Mouse (Mus musculus) ovary, postnatal 14 days (tissue): ENCODE measurements around the gene Zfp160.
A peak's percentile ranks its signal among the peaks of the same experiment; 100 is the strongest.
"Not testable (repeated sequence)": the region's sequence is repeated elsewhere in the genome, so short reads cannot be mapped to it uniquely, and the experiment has no call there.

ENCODE experiments used
- DNase-seq: peaks from one replicate; pipeline ENCODE4 v3.0.0; 2022; ENCODE audit warnings: low spot score

Zfp160 gene

GRCm38 (mm10) chr17:21008382-21009331, at the start of gene Zfp160:
Zfp160 (plus strand) TSS chr17:21008903.
- DNase-seq = peak; percentile 73

GRCm38 (mm10) chr17:20960386-20960785, 48.3 kb upstream of the Zfp160 start:
- DNase-seq = no peak

GRCm38 (mm10) chr17:20965421-20965820, 43.3 kb upstream of the Zfp160 start:
- DNase-seq = no peak

GRCm38 (mm10) chr17:20966681-20967080, 42.0 kb upstream of the Zfp160 start:
- DNase-seq = no peak

- no peak for DNase-seq
Observed at GRCm38 (mm10) chr17:20993716-20994115, 15.0 kb upstream of the Zfp160 start.

GRCm38 (mm10) chr17:20996364-20996763, 12.3 kb upstream of the Zfp160 start, which contains the start of gene Vmn1r233:
Vmn1r233 (minus strand) TSS chr17:20996464.
- no peak for DNase-seq

- DNase-seq = no peak
Observed at GRCm38 (mm10) chr17:21009726-21010125, 1.0 kb downstream of the Zfp160 start.

- DNase-seq = no peak
Observed at GRCm38 (mm10) chr17:21018410-21019080, 9.8 kb downstream of the Zfp160 start.

GRCm38 (mm10) chr17:21048020-21048419, 39.3 kb downstream of the Zfp160 start:
- not testable (repeated sequence) for DNase-seq

GRCm38 (mm10) chr17:21050901-21051300, 42.2 kb downstream of the Zfp160 start:
- DNase-seq = no peak

GRCm38 (mm10) chr17:21051341-21051740, 42.6 kb downstream of the Zfp160 start:
- DNase-seq = not testable (repeated sequence)

GRCm38 (mm10) chr17:21051919-21052318, 43.2 kb downstream of the Zfp160 start:
- not testable (repeated sequence) for DNase-seq

- DNase-seq = no peak
Observed at GRCm38 (mm10) chr17:21053267-21053666, 44.6 kb downstream of the Zfp160 start.

GRCm38 (mm10) chr17:21055111-21055510, 46.4 kb downstream of the Zfp160 start:
- not testable (repeated sequence) for DNase-seq

- DNase-seq = no peak
Observed at GRCm38 (mm10) chr17:21065501-21065900, 56.8 kb downstream of the Zfp160 start.

- DNase-seq = no peak
Observed at GRCm38 (mm10) chr17:21067036-21067435, 58.3 kb downstream of the Zfp160 start.

- DNase-seq = not testable (repeated sequence)
Observed at GRCm38 (mm10) chr17:21069443-21069842, 60.7 kb downstream of the Zfp160 start.

- DNase-seq = not testable (repeated sequence)
Observed at GRCm38 (mm10) chr17:21070971-21071370, 62.3 kb downstream of the Zfp160 start.
